Mouse (Mus musculus): Measurements from ENCODE around the gene Pipox.
A peak's percentile ranks its signal among the peaks of the same experiment; 100 is the strongest.

The Pipox gene

DNA sequence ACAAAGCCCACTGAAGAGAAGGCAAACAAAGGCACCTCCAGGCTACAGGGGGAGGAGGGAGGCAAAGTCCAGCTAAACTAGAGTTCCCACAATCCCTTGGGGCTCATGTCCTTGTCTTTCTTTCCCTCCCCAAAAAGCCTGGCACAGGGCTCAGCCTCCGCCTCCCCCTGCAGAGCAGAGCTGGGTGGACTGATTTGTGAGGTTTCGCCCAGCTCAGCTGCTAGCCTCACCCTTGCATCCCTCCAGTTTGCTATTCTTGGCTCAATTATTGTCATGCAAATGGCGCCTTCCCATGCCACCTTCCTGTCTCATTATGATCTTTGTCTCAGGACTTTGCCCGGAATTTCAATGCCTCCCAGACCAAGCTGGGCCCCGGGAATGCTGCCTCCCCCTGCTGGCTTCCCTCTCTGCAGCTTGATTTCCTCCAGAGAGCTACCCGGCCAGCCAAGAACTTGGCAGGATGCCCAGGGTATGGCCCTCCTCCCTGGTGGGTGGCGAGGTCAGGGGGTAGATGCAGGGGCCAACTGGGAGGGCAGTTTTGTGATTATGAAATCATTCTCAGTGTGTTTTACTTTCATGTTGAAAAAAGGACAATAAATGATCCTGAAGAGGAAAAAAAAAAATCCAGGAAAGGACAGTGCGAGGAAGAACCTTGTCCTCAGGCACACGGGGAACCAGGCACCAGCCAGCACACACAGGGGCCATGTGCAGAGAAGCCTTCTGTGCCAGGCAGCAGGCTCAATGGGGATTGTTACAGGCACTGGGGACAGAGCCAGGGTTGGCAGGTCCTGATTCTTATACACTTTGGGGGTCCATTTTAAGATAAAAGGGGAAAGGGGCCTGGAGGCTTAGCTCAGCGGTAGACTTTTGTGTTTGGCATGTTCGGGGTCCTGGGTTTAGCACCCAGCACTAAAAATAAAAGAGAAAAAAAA lies at the start of gene Pipox:
TSS of gene Pipox (minus strand) at position 310 of the 932 bp plus-strand sequence.
- ATAC-seq (ENCODE audit: insufficient number of reproducible peaks, low FRiP score, low TSS enrichment): peak; percentile 74; the same call in 1 of the 2 replicates

GRCm38 (mm10) chr11:77942230-77942629 lies 48.3 kb upstream of the Pipox start:
- no peak for ATAC-seq (ENCODE audit: insufficient number of reproducible peaks, low FRiP score, low TSS enrichment)

DNA sequence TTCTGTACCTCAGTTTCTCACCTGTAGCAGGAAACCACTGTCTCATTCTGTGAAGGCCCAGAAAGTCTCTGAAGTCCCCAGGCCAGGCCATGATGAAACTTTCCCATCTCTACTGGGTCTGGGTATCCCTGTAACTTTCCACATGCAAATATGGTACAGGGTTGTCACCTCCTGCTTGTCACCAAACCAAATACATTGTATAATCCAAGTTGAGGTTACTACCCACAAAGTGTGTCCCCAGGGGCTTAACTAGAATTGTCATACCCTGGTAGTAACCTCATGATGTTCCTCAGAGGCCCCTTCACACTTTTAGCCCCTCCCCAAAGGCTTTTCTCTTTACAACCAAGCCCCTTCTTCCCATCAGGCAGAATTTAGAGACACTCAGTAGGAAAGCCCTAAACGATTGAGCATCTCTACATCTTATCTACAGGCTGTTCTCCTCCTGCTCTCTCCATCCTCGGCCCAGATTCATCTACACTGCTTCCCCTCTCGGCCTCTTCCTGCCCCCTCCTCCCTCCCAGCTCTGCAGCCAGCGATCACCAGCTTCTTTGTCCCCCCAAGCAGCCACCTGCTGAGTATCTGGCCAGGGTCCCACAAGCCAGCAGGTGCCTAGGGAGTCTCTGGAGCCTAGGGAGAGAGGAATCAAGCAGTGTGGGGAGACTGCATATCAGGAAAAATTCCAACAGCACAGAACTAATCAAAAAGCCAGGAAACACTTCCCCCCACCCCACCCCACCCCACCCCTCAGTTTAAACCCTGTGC lies 43.9 kb upstream of the Pipox start:
- no peak for ATAC-seq (ENCODE audit: insufficient number of reproducible peaks, low FRiP score, low TSS enrichment)

DNA sequence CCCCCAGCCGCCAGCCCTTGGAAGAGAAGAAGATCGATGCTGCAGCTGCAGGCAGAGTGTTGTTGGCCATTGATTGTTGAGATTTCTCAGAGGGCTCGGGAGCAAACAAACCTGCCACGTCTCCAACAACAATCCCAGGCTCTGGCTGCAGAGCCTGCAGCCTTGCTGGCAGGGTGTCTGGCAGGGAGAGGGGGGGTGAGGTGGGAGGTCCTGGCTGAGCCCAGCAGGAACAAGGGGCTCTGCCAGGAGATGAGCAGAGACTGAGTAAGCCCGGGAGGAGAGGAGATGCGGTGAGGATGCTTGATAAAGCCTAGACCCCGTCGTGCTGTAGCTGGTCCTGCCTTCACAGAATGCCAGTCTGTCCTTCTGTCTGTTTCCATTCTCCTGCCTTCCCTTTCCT lies 43.0 kb upstream of the Pipox start:
- no peak; the same call in 1 of the 2 replicates for ATAC-seq (ENCODE audit: insufficient number of reproducible peaks, low FRiP score, low TSS enrichment)

DNA sequence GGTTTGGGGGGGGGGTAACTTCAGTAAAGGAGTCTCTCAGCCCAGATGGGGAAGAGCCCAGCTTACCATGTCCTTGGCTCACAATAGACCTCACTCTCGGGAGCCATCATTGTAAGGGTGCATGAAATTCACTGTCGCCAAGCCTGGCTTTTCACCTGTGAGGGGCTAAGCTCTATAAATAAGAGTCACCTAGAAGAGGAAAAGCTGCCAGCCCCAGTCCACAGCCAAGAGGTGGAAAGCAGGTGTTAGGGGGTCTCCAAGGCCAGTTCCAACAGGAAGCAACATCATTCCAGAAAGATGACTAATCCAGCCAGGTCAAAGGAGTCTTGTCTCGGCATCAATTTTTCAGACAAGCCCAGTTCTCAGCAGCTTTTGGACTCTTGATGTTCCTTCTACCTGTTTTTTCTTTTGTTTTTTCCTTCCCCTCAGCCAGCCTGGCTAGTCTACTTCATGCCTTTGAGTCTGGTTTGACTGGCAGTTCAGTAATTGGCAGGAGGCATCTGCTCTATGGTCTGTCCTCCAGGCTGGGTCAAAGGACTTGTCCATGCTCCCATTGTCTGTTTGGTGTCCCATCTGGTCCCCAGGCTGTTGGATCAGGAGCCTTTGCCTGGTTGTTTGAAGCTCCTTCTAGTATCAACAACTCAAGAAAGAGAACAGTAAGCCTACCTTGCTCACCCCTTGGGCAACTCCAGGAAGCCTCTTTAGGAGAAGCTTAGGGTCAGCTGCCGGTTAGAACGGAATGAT lies 40.8 kb upstream of the Pipox start:
- no peak for ATAC-seq (ENCODE audit: insufficient number of reproducible peaks, low FRiP score, low TSS enrichment)

- ATAC-seq (ENCODE audit: insufficient number of reproducible peaks, low FRiP score, low TSS enrichment): no peak
These were observed 40.2 kb upstream of the Pipox start for GRCm38 (mm10) chr11:77934111-77934521.

GRCm38 (mm10) chr11:77932576-77932975 lies 38.7 kb upstream of the Pipox start:
- no peak for ATAC-seq (ENCODE audit: insufficient number of reproducible peaks, low FRiP score, low TSS enrichment)

GRCm38 (mm10) chr11:77931541-77932433 lies 37.9 kb upstream of the Pipox start:
- no peak for ATAC-seq (ENCODE audit: insufficient number of reproducible peaks, low FRiP score, low TSS enrichment)

- peak; percentile 29; the same call in 1 of the 2 replicates for ATAC-seq (ENCODE audit: insufficient number of reproducible peaks, low FRiP score, low TSS enrichment)
These were observed 37.0 kb upstream of the Pipox start, which contains the start of gene Sez6 for GRCm38 (mm10) chr11:77930751-77931540. Gene Sez6, plus strand, starts transcription at chr11:77930800.

DNA sequence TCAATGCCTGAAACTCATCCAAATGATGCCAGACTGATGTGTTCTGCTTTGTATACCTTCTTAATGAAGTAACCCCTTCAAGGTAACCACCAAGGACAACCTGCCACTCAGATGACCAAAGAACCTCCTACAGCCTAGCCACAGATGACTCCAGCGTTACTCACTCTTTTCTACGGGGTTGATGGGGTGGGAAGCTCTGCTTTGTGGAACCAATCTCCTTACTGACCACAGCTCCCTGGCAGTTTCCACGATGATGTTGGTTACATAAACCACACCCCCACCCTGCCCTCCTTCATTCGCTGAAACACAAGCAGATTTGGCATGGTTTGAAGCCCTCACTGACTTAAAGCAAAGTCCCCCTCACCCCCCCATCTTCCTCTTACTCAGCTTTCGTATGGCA lies 33.9 kb upstream of the Pipox start:
- ATAC-seq (ENCODE audit: insufficient number of reproducible peaks, low FRiP score, low TSS enrichment): no peak

DNA sequence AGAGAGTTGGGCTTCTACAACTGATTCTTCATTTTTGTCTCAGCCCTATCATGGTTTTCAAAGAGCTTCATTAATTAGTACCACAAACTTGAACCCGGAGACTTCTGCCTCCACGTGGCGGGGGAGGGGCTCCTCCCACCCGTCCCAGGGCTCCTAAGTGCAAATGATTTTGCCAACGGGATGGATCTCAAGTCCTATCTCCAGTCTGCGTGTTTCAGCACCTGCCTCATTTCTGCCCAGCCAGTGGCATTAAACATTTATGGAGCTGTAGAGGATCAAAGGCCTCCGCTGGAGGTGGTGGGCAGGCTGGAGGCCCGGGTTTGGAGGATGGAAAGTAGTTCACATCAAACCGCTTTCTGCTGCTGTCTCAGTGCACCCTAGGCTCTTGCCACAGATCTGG lies 32.8 kb upstream of the Pipox start:
- no peak for ATAC-seq (ENCODE audit: insufficient number of reproducible peaks, low FRiP score, low TSS enrichment)

- no peak for ATAC-seq (ENCODE audit: insufficient number of reproducible peaks, low FRiP score, low TSS enrichment)
These were observed 32.2 kb upstream of the Pipox start for GRCm38 (mm10) chr11:77925836-77926657.

- ATAC-seq (ENCODE audit: insufficient number of reproducible peaks, low FRiP score, low TSS enrichment): no peak
These were observed 29.4 kb upstream of the Pipox start for GRCm38 (mm10) chr11:77923285-77923684.

DNA sequence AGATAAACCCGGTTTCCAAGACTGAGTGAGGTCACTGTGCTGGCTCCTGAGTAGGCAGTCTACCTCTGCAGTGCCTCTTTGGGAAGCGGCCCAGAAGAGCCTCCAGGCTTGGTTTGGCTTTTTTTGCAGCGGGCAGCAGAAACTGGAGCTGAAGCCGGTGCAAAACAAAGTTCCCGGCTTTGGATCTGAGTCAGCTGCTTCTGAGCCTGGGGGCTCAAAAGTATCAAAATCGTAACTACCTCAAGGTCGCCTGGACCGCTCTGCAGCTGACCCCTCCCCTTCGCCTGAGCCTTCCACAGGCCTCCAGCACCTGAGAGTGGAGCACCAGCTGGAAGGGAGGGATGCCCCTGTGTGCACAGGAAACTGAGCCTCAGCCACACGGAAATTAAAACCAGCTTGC lies 23.3 kb upstream of the Pipox start:
- no peak; the same call in 1 of the 2 replicates for ATAC-seq (ENCODE audit: insufficient number of reproducible peaks, low FRiP score, low TSS enrichment)

DNA sequence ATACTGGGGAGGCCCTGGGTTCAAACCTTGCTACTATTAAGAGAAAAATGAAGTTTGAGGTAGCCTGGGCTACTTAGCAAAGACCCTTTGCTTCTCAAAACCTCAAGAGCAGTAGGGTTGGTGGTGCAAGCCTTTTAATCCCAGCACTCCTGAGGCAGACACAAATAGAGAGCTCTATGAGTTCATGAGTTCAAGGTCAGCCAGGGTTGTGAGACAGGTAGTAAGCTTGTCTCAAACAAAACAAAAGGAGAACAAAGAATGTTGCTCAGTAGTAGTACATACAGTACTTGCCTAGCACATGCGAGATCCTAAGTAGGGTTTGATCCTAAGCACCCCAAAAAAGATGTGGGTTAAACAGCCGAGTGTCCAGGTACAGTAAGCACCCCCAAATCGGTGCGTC lies 22.8 kb upstream of the Pipox start:
- no peak for ATAC-seq (ENCODE audit: insufficient number of reproducible peaks, low FRiP score, low TSS enrichment)

DNA sequence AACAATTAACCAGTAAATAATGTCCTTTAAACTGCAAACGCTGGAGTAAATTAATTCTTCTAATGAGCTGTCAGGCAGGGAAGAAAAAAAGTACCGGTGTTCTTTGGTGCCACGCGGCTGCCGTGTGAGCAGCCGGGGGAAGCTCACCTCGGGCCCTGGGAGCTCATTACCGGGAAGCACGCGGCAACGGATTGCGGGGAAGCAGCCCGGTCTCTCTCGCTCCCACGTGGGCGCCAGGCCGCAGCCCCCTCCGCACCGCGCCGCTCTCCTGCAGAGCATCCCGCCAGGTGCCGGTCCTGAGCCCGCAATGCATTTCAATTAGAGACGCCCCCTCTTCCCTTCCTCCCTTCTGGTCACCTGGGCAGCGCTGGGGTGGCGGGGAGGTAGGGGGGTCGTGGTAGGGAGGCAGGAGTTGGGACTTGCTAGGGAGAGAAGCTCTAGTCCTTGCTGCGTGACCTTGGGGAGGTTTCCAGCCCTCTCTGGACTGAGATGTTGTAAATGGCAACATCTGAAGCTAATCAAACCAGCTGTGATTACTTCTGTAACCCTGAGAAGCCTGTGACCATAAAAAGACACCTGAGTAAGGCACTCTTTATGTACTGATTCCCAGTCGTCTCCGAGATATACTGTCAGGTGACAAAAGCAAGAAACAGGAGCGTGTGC lies 20.8 kb upstream of the Pipox start:
- ATAC-seq (ENCODE audit: insufficient number of reproducible peaks, low FRiP score, low TSS enrichment): no peak

DNA sequence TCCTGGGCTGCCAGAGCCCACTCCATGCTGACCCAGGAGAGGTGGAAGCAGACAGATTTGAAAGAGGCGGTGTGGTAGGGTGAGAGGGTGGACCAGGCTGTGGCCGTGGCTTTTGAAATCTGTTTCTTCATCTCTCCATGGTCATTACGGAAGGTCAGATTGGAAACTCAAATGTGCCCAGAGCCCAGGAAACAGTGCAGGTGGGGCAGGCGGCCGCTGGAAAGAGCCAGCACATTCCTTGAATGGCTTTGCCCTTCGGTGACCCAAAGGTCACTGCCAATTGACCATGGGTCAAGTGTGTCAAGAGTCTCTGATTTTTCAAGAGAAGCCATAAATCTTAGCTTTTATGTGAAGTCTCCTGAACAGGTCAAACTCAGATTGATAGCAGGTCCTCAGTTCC lies 19.6 kb upstream of the Pipox start:
- no peak for ATAC-seq (ENCODE audit: insufficient number of reproducible peaks, low FRiP score, low TSS enrichment)
